Mouse (Mus musculus): ENCODE results near the gene Rrm1.

DNA sequence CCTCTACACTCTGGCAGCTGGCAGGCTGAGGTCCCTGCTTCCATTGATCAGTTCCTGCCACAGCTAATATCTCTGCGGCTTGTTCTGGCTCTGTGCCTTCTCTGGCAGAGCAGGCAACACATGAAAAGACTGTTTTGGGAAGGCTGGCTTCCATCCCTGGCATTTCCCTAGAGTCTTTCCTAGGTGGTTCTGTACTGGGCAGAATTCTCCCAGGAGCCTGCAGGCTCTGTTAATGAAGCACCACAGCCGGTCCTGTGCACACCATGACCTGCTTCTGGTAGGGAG, 75.5 kb downstream of the Rrm1 start:
- TF ChIP-seq CTCF (conservative IDR thresholded peaks at IDR 0.05; ENCODE audit: low read length) = no peak
- no peak for TF ChIP-seq NANOG (IDR thresholded peaks at IDR 0.05; ENCODE audit: borderline replicate concordance, low read length)

All from E14TG2a.4 (cell line).